Mouse (Mus musculus) kidney, postnatal 36 days (tissue): Measurements from ENCODE around the gene Mrps16.

Experiments used
- DNase-seq, 2 experiments: peaks; one replicate each; pipeline ENCODE4 v3.0.0; 2021 to 2022; ENCODE audit warnings: mixed read lengths in 2 of 2

The Mrps16 gene

GRCm38 (mm10) chr14:20393205-20393913 is at the start of gene Mrps16:
Gene Mrps16 (minus strand): TSS chr14:20393634.
- DNase-seq = peak; percentile 97

GRCm38 (mm10) chr14:20442252-20442651 is 48.8 kb upstream of the Mrps16 start:
- DNase-seq = no peak

DNA sequence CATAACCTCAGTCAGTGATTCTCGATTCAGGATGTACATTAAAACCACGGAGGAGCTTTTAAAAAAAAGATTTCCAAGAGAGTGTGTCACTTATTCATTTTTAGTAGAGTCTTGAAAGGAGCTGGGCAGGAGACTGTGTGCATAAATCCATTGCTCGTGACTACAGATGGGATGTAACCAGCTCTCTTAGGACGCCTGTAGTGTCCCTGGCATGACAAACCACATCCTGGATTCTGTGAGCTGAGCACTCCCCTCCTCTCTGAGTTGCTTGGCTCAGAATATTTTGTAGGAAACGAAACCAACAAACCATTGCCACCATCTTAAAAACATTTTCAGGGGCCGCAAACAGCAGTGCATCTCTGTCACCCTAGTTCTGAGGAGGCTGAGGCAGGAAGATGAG is 43.5 kb upstream of the Mrps16 start:
- DNase-seq = no peak

- DNase-seq = no peak
These were observed 39.0 kb upstream of the Mrps16 start for GRCm38 (mm10) chr14:20432420-20432819.

DNA sequence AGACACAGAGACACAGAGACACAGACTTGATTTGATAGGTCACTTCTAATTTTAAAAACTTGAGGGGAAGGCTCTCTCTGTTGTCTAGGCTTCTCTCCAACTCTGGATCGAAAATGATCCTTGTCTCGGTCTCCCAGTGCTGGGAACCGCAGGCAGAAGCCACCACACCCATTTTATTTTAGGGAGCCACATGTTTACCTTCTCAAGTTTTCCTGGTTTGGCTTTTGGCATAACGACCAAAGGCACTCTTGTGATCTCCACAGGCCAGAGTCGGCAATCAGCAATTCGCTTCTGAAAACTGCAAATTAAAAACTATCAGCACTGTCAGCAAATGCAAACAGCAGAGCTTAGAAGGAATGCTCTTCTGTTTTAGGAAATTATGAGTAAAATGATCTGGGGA is 38.3 kb upstream of the Mrps16 start:
- DNase-seq = no peak

DNA sequence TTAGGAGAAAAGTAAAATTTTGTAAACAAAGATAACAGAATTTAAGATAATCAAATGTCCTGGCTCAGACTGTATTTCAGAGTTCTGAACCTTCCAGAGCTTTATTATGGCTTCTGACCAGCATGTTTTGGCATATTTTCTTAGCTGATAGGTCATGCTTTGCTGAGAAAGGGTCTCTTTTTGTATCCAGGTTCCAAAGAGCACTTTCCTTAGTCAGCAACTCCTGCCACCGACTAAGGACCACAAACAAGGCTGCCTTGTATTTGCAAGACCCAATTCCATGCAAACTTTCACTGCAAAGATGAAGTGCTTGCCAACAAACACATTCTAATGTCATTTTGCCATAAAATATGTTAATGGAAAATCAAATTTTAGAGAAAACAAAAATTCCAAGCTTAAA is 36.4 kb upstream of the Mrps16 start:
- no peak for DNase-seq

GRCm38 (mm10) chr14:20428593-20428992 is 35.2 kb upstream of the Mrps16 start:
- DNase-seq = no peak

- DNase-seq = no peak
These were observed 29.6 kb upstream of the Mrps16 start for GRCm38 (mm10) chr14:20423046-20423445.

DNA sequence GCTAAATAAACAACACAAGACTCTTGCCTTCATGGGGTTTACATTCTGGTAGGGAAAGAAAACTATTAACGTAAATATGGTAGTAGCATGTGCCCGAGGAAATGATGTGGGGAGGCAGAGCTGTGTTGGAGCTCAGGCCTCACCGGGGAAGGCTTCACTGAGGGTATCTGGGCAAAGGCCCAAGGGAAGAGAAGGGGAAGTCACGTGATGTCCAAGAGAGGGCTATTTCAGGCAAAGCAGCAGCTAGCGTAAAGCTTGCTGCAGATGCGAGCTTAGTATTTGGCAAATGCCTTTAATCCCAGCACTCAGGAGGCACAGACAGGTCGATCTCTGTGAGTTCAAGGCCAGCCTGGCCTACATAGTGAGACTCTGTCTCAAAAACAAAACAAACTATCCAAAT is 28.8 kb upstream of the Mrps16 start:
- peak; percentile 19 to 31 for DNase-seq

- DNase-seq = peak; percentile 41 to 68
These were observed 6.6 kb upstream of the Mrps16 start for GRCm38 (mm10) chr14:20400071-20400470.

DNA sequence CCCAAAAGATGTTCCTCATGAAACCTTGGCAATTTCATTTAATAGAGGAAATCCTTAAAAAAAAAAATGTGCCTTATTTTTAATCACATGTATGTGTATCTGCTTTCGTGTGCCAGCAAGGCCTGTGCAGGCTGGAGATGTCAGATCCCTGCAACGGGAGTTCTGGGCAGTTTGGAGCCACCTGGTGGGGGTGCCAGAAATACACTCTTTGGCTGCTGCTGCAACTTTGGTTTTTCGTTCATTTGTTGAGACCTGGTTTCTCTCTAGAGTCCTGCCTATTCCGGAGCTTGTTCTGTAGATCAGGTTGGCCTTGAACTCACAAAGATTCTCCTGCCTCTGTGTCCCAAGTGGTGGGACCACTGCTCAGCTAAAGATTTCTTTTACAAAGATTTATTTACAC is 5.4 kb upstream of the Mrps16 start:
- DNase-seq = peak; percentile 13 to 71

GRCm38 (mm10) chr14:20397220-20397619 is 3.8 kb upstream of the Mrps16 start:
- DNase-seq = no peak

DNA sequence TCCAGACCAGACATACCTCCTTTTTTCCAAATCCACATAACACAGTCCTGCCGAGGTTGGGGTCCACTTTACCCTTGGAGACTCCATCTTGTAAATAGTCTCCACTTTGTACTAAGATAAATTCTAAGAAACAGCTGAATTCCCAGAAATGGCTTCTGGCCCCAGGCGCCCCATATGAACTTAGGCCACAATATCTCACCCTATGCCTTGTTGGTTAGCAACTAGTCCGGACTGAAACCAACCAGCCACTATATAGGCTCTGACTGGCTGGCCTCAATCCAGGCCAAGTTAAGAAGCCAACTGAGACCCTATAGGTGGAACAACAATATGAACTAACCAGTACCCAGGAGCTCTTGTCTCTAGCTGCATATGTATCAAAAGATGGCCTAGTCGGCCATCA is 1.1 kb downstream of the Mrps16 start:
- DNase-seq = no peak

- DNase-seq = no peak
These were observed 3.9 kb downstream of the Mrps16 start for GRCm38 (mm10) chr14:20389446-20390079.

GRCm38 (mm10) chr14:20388441-20389129 is 4.8 kb downstream of the Mrps16 start, which contains the start of gene Dnajc9:
Gene Dnajc9 (minus strand): TSS chr14:20388910.
- DNase-seq = peak; percentile 96 to 99

- DNase-seq = no peak
These were observed 13.5 kb downstream of the Mrps16 start for GRCm38 (mm10) chr14:20379753-20380430.

DNA sequence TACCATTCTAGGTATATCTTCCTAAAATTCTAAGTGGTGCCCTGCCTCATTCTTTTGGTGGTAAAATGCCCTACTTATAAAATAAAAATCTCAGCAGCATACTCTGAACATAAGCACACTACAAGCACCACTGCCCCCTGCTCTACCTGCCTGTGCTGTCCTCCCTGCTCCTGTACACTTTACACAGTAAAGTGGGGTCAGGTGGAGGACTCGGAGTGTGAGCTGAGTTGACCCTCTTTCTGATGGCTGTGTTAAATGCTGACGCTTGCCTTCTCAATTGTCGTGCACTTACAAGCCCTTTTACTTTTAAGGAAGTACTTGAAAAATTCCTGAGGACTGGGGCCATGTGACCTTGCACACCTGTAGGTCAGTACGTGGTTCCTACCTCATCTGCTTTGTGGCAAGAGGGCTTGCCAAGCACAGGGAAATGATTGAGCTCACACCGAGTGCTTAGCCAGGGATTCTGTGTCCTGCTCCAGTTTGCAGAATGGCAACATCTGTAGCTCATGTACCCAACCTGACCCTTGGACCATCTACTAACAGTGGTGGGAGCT is 14.3 kb downstream of the Mrps16 start:
- no peak for DNase-seq

DNA sequence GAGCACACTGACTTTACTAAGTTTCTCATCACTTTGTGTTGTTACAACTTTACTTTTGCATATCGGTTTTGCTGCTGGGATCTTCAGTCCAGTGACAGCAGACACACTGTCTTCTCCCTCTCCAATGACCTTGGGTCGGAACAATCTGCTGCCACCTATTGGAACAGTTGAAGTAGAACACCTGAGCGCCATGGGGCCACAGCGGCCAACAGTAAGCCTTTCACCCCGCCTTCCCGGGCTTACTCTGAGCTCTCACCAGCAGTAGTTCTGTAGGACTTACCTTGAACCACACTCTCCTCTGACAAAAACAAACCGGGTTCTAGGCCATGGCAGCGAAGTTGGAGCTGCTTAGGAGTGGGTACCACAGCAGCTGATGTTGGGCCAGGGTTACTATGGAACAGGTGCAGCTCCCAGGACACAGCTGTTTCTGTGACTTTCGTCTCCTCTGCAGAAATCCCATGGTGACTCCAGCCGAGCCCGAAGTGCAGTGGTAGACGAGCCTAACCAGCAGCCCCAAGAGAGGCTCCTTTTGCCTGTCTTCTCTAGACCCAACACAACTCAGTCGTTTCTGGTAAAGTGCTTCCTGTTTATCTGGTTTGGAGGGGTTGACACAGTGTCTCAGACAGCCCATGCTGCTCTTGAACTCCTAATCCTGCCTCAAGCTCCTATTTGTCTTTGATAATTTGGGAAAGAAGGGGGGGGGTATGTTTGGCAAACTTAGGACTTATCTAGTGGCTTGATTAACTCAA is 14.9 kb downstream of the Mrps16 start:
- DNase-seq = peak; percentile 64 to 72

GRCm38 (mm10) chr14:20377112-20377521 is 16.3 kb downstream of the Mrps16 start:
- DNase-seq = no peak

DNA sequence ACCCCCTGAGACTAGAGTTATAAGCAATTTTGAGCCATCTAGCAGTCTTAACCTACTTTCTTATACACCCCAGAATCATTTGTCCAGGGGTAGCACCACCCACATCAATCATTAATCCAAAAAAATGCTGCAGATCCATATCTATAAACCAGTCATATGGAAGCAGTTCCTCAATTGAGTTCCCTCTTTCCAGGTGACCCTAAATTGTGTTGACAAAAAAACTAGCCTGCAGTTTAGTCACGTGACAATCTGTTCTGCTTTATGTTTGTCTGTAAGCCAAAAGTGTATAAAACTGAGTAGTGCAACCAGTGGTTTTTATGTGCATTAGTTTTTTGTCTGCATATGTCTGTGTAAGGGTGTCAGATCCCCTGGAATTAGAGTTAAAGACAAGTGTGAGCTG is 21.6 kb downstream of the Mrps16 start:
- DNase-seq = no peak

GRCm38 (mm10) chr14:20370798-20371197 is 22.6 kb downstream of the Mrps16 start:
- no peak for DNase-seq

GRCm38 (mm10) chr14:20368271-20368670 is 25.2 kb downstream of the Mrps16 start:
- no peak for DNase-seq
